17 mouse cellular contexts compared by ENCODE assay signal in genomic region chr3:117300735-117301271, GRCm38 (mm10). TPM values are rescaled to one million over a fixed set of nuclear protein-coding genes. Genes with fewer than 3 reads are reported as not detected.
"Had no signal": no experiment of that assay in that cellular context is flagged by ENCODE, and none has a peak within 500 bp of the region (broad histone marks: within the 10 kb centered on the region; RNA-seq: fewer than 3 reads in every experiment).

No protein-coding gene starts in this region.

- H3K4me2 ChIP-seq: kidney, embryonic 15.5 days; liver, embryonic 13.5 days; lung, embryonic 15.5 days; neural tube, embryonic 12.5 days had no signal

- H3K9me3 ChIP-seq: kidney, embryonic 15.5 days; limb, embryonic 10.5 days; liver, embryonic 13.5 days; lung, embryonic 15.5 days; megakaryocyte, embryonic 14.5 days; neural tube, embryonic 12.5 days had no signal

- DNase-seq: kidney, adult 18-20 months; kidney, postnatal 14 days; liver, embryonic 13.5 days; liver, postnatal 0 days; lung, postnatal 14 days; right cerebral cortex, adult 18-20 months; right cerebral cortex, postnatal 25 days; thymus, postnatal 36 days had no signal

- H3K4me1 ChIP-seq: kidney, embryonic 15.5 days; limb, embryonic 10.5 days; liver, embryonic 13.5 days; lung, embryonic 15.5 days; megakaryocyte, embryonic 14.5 days; neural tube, embryonic 12.5 days had no signal

- H3K27me3 ChIP-seq: kidney, embryonic 15.5 days; liver, embryonic 13.5 days; lung, embryonic 15.5 days; megakaryocyte, embryonic 14.5 days; neural tube, embryonic 12.5 days had no signal

- H3K36me3 ChIP-seq: kidney, embryonic 15.5 days; limb, embryonic 10.5 days; liver, embryonic 13.5 days; lung, embryonic 15.5 days; neural tube, embryonic 12.5 days had no signal

- H3K27ac ChIP-seq: kidney, embryonic 15.5 days; left cerebral cortex, adult 2 months; limb, embryonic 10.5 days; liver, embryonic 13.5 days; lung, embryonic 15.5 days; macrophage; neural tube, embryonic 12.5 days had no signal

- H3K4me3 ChIP-seq: kidney, embryonic 15.5 days; left cerebral cortex, adult 2 months; limb, embryonic 10.5 days; liver, embryonic 13.5 days; lung, embryonic 15.5 days; megakaryocyte, embryonic 14.5 days; neural tube, embryonic 12.5 days had no signal

- ATAC-seq: liver, postnatal 0 days had no signal

- H3K9ac ChIP-seq: kidney, embryonic 15.5 days; liver, embryonic 13.5 days; liver, postnatal 0 days; lung, embryonic 15.5 days; neural tube, embryonic 12.5 days had no signal

RNA-seq across cellular contexts. Expression of gene Plppr4, which starts 59.9 kb away (rescaled TPM):
- total RNA-seq: monocyte, adult 5-6 weeks had no signal
- polyA plus RNA-seq: small intestine, adult 2 months had no signal
